Mouse (Mus musculus) liver, embryonic 12.5 days (tissue): ENCODE results near the gene Jak3. TPM values are rescaled to one million over a fixed set of nuclear protein-coding genes. Genes with fewer than 3 reads are reported as not detected.
A peak's percentile ranks its signal among the peaks of the same experiment; 100 is the strongest.

Source experiments
- ATAC-seq: fragments of 200-750 bp; cut with Nextera tagmentation; 2 replicates; pipeline ENCODE4 v1.8.0; 2017; ENCODE audit warnings: moderate number of reproducible peaks, mild to moderate bottlenecking, moderate library complexity
- H3K27ac ChIP-seq: fragments of 300-500 bp; sonication (generic); 2 replicates; pipeline ENCODE4 v1.5.1; 2016; ENCODE audit warnings: mild to moderate bottlenecking
- H3K27me3 ChIP-seq: fragments of 300-500 bp; sonication (generic); replicated peaks from 2 replicates; pipeline ENCODE4 v1.6.1; 2016; ENCODE audit warnings: mild to moderate bottlenecking, moderate library complexity
- H3K36me3 ChIP-seq: fragments of 300-500 bp; sonication (generic); 2 replicates; pipeline ENCODE4 v1.6.1; 2016; ENCODE audit warnings: mild to moderate bottlenecking, moderate library complexity
- H3K4me1 ChIP-seq: fragments of 300-500 bp; sonication (generic); 2 replicates; pipeline ENCODE4 v1.6.1; 2016
- H3K4me2 ChIP-seq: fragments of 300-500 bp; sonication (generic); 2 replicates; pipeline ENCODE4 v1.6.1; 2016; ENCODE audit warnings: mild to moderate bottlenecking, moderate library complexity
- H3K4me3 ChIP-seq: fragments of 300-500 bp; sonication (generic); 2 replicates; pipeline ENCODE4 v1.5.1; 2016; ENCODE audit warnings: mild to moderate bottlenecking, moderate library complexity
- H3K9ac ChIP-seq: fragments of 300-500 bp; sonication (generic); 2 replicates; pipeline ENCODE4 v1.6.1; 2016; ENCODE audit warnings: mild to moderate bottlenecking, moderate library complexity
- H3K9me3 ChIP-seq: fragments of 300-500 bp; sonication (generic); replicated peaks from 2 replicates; pipeline ENCODE4 v1.6.1; 2016; ENCODE audit warnings: mild to moderate bottlenecking, moderate library complexity
- WGBS: fragments of 180-500 bp; shearing (Covaris S2); methylation state at CpG from one replicate; pipeline ENCODE4 v1.1.7; 2016; ENCODE audit not compliant: insufficient replicate concordance; 5-methylcytosine and 5-hydroxymethylcytosine counted together
- polyA plus RNA-seq: library from polyadenylated mRNA; unstranded; fragments of >200 nt; fragmentation: Nextera tagmentation; extraction: Ambion mirVana; gene quantifications from 2 replicates; pipeline ENCODE4 v1.2.1, GENCODE M21; 2016

The Jak3 gene
- polyA plus RNA-seq, 1 experiment from 2014 or later = 10.4 TPM

- Histone ChIP-seq H3K4me2 (peak overlapping the region; percentile 50), H3K27me3 (peaks cover 56% of the 10 kb centered on the region), H3K4me3 (peak overlapping the region; percentile 23), H3K4me1 (peaks cover 44% of the 10 kb centered on the region), H3K9ac (no peak overlapping the region), H3K27ac (no peak overlapping the region), H3K36me3 (peaks cover 7% of the 10 kb centered on the region; the same call in 1 of the 2 replicates), H3K9me3 (no peaks in the 10 kb centered on the region)
- ATAC-seq = no peak
- 64% methylated on average over 16 of the region's 16 CpGs for whole genome bisulfite sequencing
Observed at GRCm38 (mm10) chr8:71679116-71679515, 3.0 kb downstream of the Jak3 start.

GRCm38 (mm10) chr8:71679550-71680168, 3.6 kb downstream of the Jak3 start:
- Histone ChIP-seq H3K4me2 (peak overlapping the region; percentile 50), H3K9me3 (no peaks in the 10 kb centered on the region), H3K36me3 (peaks cover 7% of the 10 kb centered on the region; the same call in 1 of the 2 replicates), H3K27me3 (peaks cover 61% of the 10 kb centered on the region), H3K4me3 (peak overlapping the region; percentile 23), H3K27ac (no peak overlapping the region), H3K9ac (no peak overlapping the region), H3K4me1 (peaks cover 44% of the 10 kb centered on the region)
- WGBS = 46% methylated on average over 45 of the region's 46 CpGs
- no peak for ATAC-seq

GRCm38 (mm10) chr8:71680471-71680870, 4.4 kb downstream of the Jak3 start:
- no peak overlapping the region for H3K27ac ChIP-seq
- no peak for ATAC-seq
- H3K9me3 ChIP-seq = no peaks in the 10 kb centered on the region
- peaks cover 7% of the 10 kb centered on the region; the same call in 1 of the 2 replicates for H3K36me3 ChIP-seq
- H3K4me3 ChIP-seq = no peak overlapping the region
- peaks cover 42% of the 10 kb centered on the region for H3K4me1 ChIP-seq
- peaks cover 69% of the 10 kb centered on the region for H3K27me3 ChIP-seq
- H3K9ac ChIP-seq = no peak overlapping the region
- H3K4me2 ChIP-seq = no peak overlapping the region
- 48% methylated on average over 21 of the region's 21 CpGs for WGBS

- Histone ChIP-seq H3K4me1 (peaks cover 43% of the 10 kb centered on the region), H3K9ac (no peak overlapping the region), H3K27ac (no peak overlapping the region), H3K4me3 (no peak overlapping the region), H3K9me3 (no peaks in the 10 kb centered on the region), H3K27me3 (peaks cover 79% of the 10 kb centered on the region), H3K4me2 (no peak overlapping the region), H3K36me3 (peaks cover 11% of the 10 kb centered on the region; the same call in 1 of the 2 replicates)
- 62% methylated on average over 18 of the region's 18 CpGs for WGBS
- no peak for ATAC-seq
Observed at GRCm38 (mm10) chr8:71681369-71681915, 5.3 kb downstream of the Jak3 start.

GRCm38 (mm10) chr8:71682832-71683231, 6.7 kb downstream of the Jak3 start:
- Histone ChIP-seq H3K36me3 (peaks cover 11% of the 10 kb centered on the region; the same call in 1 of the 2 replicates), H3K4me2 (no peak overlapping the region), H3K27ac (no peak overlapping the region), H3K9me3 (no peaks in the 10 kb centered on the region), H3K9ac (no peak overlapping the region), H3K4me1 (peaks cover 36% of the 10 kb centered on the region), H3K4me3 (no peak overlapping the region), H3K27me3 (peaks cover 93% of the 10 kb centered on the region)
- no peak for ATAC-seq
- 85% methylated on average over 12 of the region's 12 CpGs for WGBS

GRCm38 (mm10) chr8:71684701-71685100, 8.6 kb downstream of the Jak3 start:
- H3K9me3 ChIP-seq = no peaks in the 10 kb centered on the region
- H3K4me3 ChIP-seq = no peak overlapping the region
- peaks cover 100% of the 10 kb centered on the region for H3K27me3 ChIP-seq
- ATAC-seq = no peak
- 69% methylated on average over 10 of the region's 10 CpGs for whole genome bisulfite sequencing
- H3K4me1 ChIP-seq = peaks cover 28% of the 10 kb centered on the region
- H3K9ac ChIP-seq = no peak overlapping the region
- peaks cover 7% of the 10 kb centered on the region; the same call in 1 of the 2 replicates for H3K36me3 ChIP-seq
- H3K27ac ChIP-seq = no peak overlapping the region
- no peak overlapping the region for H3K4me2 ChIP-seq

- WGBS = 49% methylated on average over 29 of the region's 29 CpGs
- H3K27ac ChIP-seq = no peak overlapping the region
- peak overlapping the region; percentile 32; the same call in 1 of the 2 replicates for H3K4me2 ChIP-seq
- H3K4me1 ChIP-seq = peaks cover 20% of the 10 kb centered on the region
- H3K4me3 ChIP-seq = no peak overlapping the region
- no peaks in the 10 kb centered on the region for H3K9me3 ChIP-seq
- peaks cover 4% of the 10 kb centered on the region; the same call in 1 of the 2 replicates for H3K36me3 ChIP-seq
- peaks cover 100% of the 10 kb centered on the region for H3K27me3 ChIP-seq
- ATAC-seq = no peak
- no peak overlapping the region for H3K9ac ChIP-seq
Observed at GRCm38 (mm10) chr8:71685573-71685972, 9.5 kb downstream of the Jak3 start.

- Histone ChIP-seq H3K27ac (no peak overlapping the region), H3K9ac (no peak overlapping the region), H3K4me3 (no peak overlapping the region), H3K4me2 (peak overlapping the region; percentile 32), H3K9me3 (no peaks in the 10 kb centered on the region), H3K36me3 (peaks cover 4% of the 10 kb centered on the region; the same call in 1 of the 2 replicates), H3K4me1 (peaks cover 18% of the 10 kb centered on the region), H3K27me3 (peaks cover 100% of the 10 kb centered on the region)
- 29% methylated on average over 23 of the region's 23 CpGs for WGBS
- ATAC-seq = peak; percentile 47; the same call in 1 of the 2 replicates
Observed at GRCm38 (mm10) chr8:71686143-71686734, 10.1 kb downstream of the Jak3 start.

GRCm38 (mm10) chr8:71687616-71688015, 11.5 kb downstream of the Jak3 start:
- H3K4me1 ChIP-seq = peaks cover 18% of the 10 kb centered on the region
- no peak for ATAC-seq
- H3K27me3 ChIP-seq = peaks cover 100% of the 10 kb centered on the region
- H3K4me3 ChIP-seq = no peak overlapping the region
- no peak overlapping the region for H3K9ac ChIP-seq
- peaks cover 4% of the 10 kb centered on the region; the same call in 1 of the 2 replicates for H3K36me3 ChIP-seq
- WGBS = 26% methylated on average over 8 of the region's 8 CpGs
- H3K4me2 ChIP-seq = no peak overlapping the region
- no peak overlapping the region for H3K27ac ChIP-seq
- H3K9me3 ChIP-seq = no peaks in the 10 kb centered on the region

GRCm38 (mm10) chr8:71689028-71689427, 12.9 kb downstream of the Jak3 start, which contains the start of gene Insl3:
TSS of gene Insl3 (plus strand) at chr8:71689214.
- Histone ChIP-seq H3K27ac (no peak within 1 kb of the TSS), H3K4me1 (peaks cover 29% of the 10 kb centered on the region), H3K9me3 (no peaks in the 10 kb centered on the region), H3K9ac (no peak within 1 kb of the TSS), H3K4me3 (no peak within 1 kb of the TSS), H3K27me3 (peaks cover 100% of the 10 kb centered on the region), H3K4me2 (no peak within 1 kb of the TSS), H3K36me3 (peaks cover 4% of the 10 kb centered on the region; the same call in 1 of the 2 replicates)
- ATAC-seq = no peak
- 16% methylated on average over 33 of the region's 33 CpGs for WGBS

GRCm38 (mm10) chr8:71692509-71692908, 16.4 kb downstream of the Jak3 start:
- peaks cover 96% of the 10 kb centered on the region for H3K27me3 ChIP-seq
- H3K36me3 ChIP-seq = no peaks in the 10 kb centered on the region
- peaks cover 11% of the 10 kb centered on the region for H3K4me1 ChIP-seq
- H3K9ac ChIP-seq = no peak overlapping the region
- ATAC-seq = no peak
- no peak overlapping the region for H3K4me3 ChIP-seq
- no peaks in the 10 kb centered on the region for H3K9me3 ChIP-seq
- no peak overlapping the region for H3K4me2 ChIP-seq
- 3% methylated on average over 30 of the region's 30 CpGs for WGBS
- H3K27ac ChIP-seq = no peak overlapping the region
